Mouse (Mus musculus) CH12.LX (cell line): ENCODE measurements at regions not wholly inside any gene's neighbourhood (a gene's known extent, or its start where the extent isn't known, plus 50 kb on each side); places are given as distances from the start of the nearest gene placed in this dataset.

Source experiments
- CTCF ChIP-seq, 2 experiments: IDR thresholded peaks in 1 of 2; conservative IDR thresholded peaks in 1 of 2; 2 replicates each; pipeline ENCODE4 v1.5.1; 2011 to 2012; ENCODE audit warnings: low read depth in 2 of 2, low read length in 2 of 2, improper control_type of control experiment in 1 of 2, inconsistent platforms in 1 of 2, mild to moderate bottlenecking in 1 of 2, moderate library complexity in 1 of 2
- JUND ChIP-seq: conservative IDR thresholded peaks from 2 replicates; pipeline ENCODE4 v1.6.1; 2011; ENCODE audit warnings: low read depth, low read length, improper control_type of control experiment
- MAX ChIP-seq: IDR thresholded peaks from 2 replicates; pipeline ENCODE4 v1.6.1; 2011; ENCODE audit warnings: low read length, improper control_type of control experiment
- MYC ChIP-seq: IDR thresholded peaks from 2 replicates; pipeline ENCODE4 v1.6.1; 2011; ENCODE audit warnings: low read depth, mild to moderate bottlenecking, improper control_type of control experiment, low read length
- POLR2A ChIP-seq: IDR thresholded peaks from 2 replicates; pipeline ENCODE4 v1.6.1; 2011; ENCODE audit warnings: low read depth, mild to moderate bottlenecking, improper control_type of control experiment, low read length
- POLR2AphosphoS2 ChIP-seq: IDR thresholded peaks from 2 replicates; pipeline ENCODE4 v1.6.1; 2011; ENCODE audit warnings: low read depth, low read length, improper control_type of control experiment
- SIN3A ChIP-seq: IDR thresholded peaks from 2 replicates; pipeline ENCODE4 v1.6.1; 2012; ENCODE audit warnings: low read length, improper control_type of control experiment, inconsistent platforms
- TCF12 ChIP-seq: IDR thresholded peaks from 2 replicates; pipeline ENCODE4 v1.6.1; 2014; ENCODE audit warnings: low read depth, mild to moderate bottlenecking, inconsistent platforms, low read length, improper control_type of control experiment
- UBTF ChIP-seq: IDR thresholded peaks from 2 replicates; pipeline ENCODE4 v1.6.1; 2012; ENCODE audit warnings: low read depth, mild to moderate bottlenecking, inconsistent platforms, low read length, improper control_type of control experiment, moderate library complexity
- ZNF384 ChIP-seq: IDR thresholded peaks from 2 replicates; pipeline ENCODE4 v1.6.1; 2012; ENCODE audit warnings: low read depth, low read length, improper control_type of control experiment, inconsistent platforms

- TF ChIP-seq POLR2A (no peak), JUND (no peak), TCF12 (no peak), UBTF (no peak), CTCF (conservative IDR thresholded peaks at IDR 0.05 in 1 of 2, IDR thresholded peaks at IDR 0.05 in 1 of 2; ENCODE audit: low read depth in 2 of 2, low read length in 2 of 2) (no peak), MYC (no peak), ZNF384 (no peak), MAX (no peak), POLR2AphosphoS2 (no peak), SIN3A (no peak)
Observed at GRCm38 (mm10) chr3:70249922-70250321, 242.5 kb downstream of the Otol1 start.
